In the genomic region with DNA sequence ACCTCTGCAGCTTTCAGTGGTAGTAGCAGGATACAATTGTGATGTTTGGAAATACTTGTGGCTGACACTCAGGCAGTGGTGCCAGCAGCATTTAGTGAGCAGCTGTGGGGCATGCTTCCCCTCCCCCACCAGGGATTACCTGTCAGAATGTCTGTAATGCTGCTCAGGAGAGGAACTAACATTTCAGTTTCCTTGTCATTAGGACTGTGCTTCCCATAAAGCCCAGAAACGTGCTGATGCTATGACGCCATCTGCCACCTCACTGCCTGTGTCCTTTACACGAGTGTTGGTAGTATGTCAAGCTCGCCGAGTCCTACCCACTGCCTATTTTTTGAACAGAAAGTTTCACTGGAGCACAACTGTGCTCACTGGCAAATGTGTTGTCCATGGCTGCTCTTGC, we compare ENCODE assay signal across 16 mouse cellular contexts. TPM values are rescaled to one million over a fixed set of nuclear protein-coding genes. Genes with fewer than 3 reads are reported as not detected.
DNase-seq lines count a peak whose midpoint lies in the region; ATAC-seq lines count a peak whose summit lies in the region.
"Had no signal": no experiment of that assay in that cellular context is flagged by ENCODE, and none has a peak within 500 bp of the region (broad histone marks: within the 10 kb centered on the region; RNA-seq: fewer than 3 reads in every experiment).

No protein-coding gene starts in this region.

- ATAC-seq in granulocyte monocyte progenitor cell, adult 5-6 weeks (replicated peaks; ENCODE audit: poor library complexity, severe bottlenecking), result peak; percentile 22
- ATAC-seq in megakaryocyte progenitor cell, adult 5-6 weeks (replicated peaks; ENCODE audit: poor library complexity), result peak; percentile 57
- ATAC-seq: forebrain, embryonic 14.5 days; forebrain, embryonic 16.5 days had no signal

- no peak for DNase-seq in adrenal gland, postnatal 4 days (ENCODE audit: low spot score in 2 of 2)
- DNase-seq in gastrocnemius, postnatal 10 days, result no peak
- DNase-seq in frontal cortex, postnatal 25 days (ENCODE audit: low spot score in 2 of 2), result no peak
- DNase-seq: adrenal gland, adult 2 months; adrenal gland, postnatal 10 days; adrenal gland, postnatal 25 days; cerebellum, adult 11-12 months; cerebellum, adult 2 months; cerebellum, adult 9-10 months; cerebellum, postnatal 10 days; cerebellum, postnatal 25 days; embryo, embryonic 11 days had no signal

RNA-seq across cellular contexts. Expression of a gene that starts 8.0 kb away (rescaled TPM):
- total RNA-seq in granulocyte monocyte progenitor cell, adult 5-6 weeks (2014; fragmentation: Nextera tagmentation), result 15.0 and 20.9 TPM in 2 replicates
- 22.4 and 23.3 TPM in 2 replicates for total RNA-seq in granulocyte monocyte progenitor cell, adult 5-6 weeks (2017)
- 13.5 and 14.7 TPM in 2 replicates for total RNA-seq in megakaryocyte progenitor cell, adult 5-6 weeks (2015)
- 15.0 and 24.2 TPM in 2 replicates for total RNA-seq in megakaryocyte progenitor cell, adult 5-6 weeks (2017)
- 10 to 100 TPM; 69.3 to 82.2 TPM for total RNA-seq in adrenal gland, postnatal 4 days (2021)
- 10 to 100 TPM; 36.0 to 49.4 TPM for total RNA-seq in gastrocnemius, postnatal 10 days (2021)
